Mouse (Mus musculus) myocyte (in vitro differentiated cells): ENCODE data around the gene Tead3. TPM values are rescaled to one million over a fixed set of nuclear protein-coding genes. Genes with fewer than 3 reads are reported as not detected.

Experiments
- H3K27me3 ChIP-seq: one replicate; pipeline ENCODE4 v1.6.1; 2011; ENCODE audit not compliant: control insufficient read depth, insufficient read depth, insufficient read length
- H3K36me3 ChIP-seq: one replicate; pipeline ENCODE4 v1.6.1; 2011; ENCODE audit not compliant: control insufficient read depth, insufficient read depth
- H3K4me2 ChIP-seq: one replicate; pipeline ENCODE4 v1.6.1; 2011; ENCODE audit warnings: low read depth, control low read depth
- H3K4me3 ChIP-seq: one replicate; pipeline ENCODE4 v1.5.1; 2011; ENCODE audit warnings: mild to moderate bottlenecking, control low read depth, moderate library complexity
- H3K79me2 ChIP-seq: one replicate; pipeline ENCODE4 v1.6.1; 2011; ENCODE audit not compliant: control insufficient read depth, insufficient read depth
- H3ac ChIP-seq: one replicate; pipeline ENCODE4 v1.6.1; 2011; ENCODE audit not compliant: control insufficient read depth, insufficient read length
- CEBPB ChIP-seq: IDR thresholded peaks from 2 replicates; pipeline ENCODE4 v1.6.1; 2011; ENCODE audit warnings: mild to moderate bottlenecking, moderate library complexity; ENCODE audit not compliant: poor library complexity, insufficient read depth, severe bottlenecking
- E2F4 ChIP-seq: IDR thresholded peaks from one replicate; pipeline ENCODE4 v1.6.1; 2011; ENCODE audit warnings: mild to moderate bottlenecking, control low read depth, moderate library complexity; ENCODE audit not compliant: insufficient read depth
- MAX ChIP-seq: IDR thresholded peaks from one replicate; pipeline ENCODE4 v1.6.1; 2011; ENCODE audit warnings: low read depth, mild to moderate bottlenecking, control low read depth
- MYOD1 ChIP-seq, 3 experiments: IDR thresholded peaks; one replicate each; pipeline ENCODE4 v1.6.1; 2011; ENCODE audit warnings: control low read depth in 2 of 3, low read depth in 2 of 3, mild to moderate bottlenecking in 2 of 3, moderate library complexity in 1 of 3; ENCODE audit not compliant: insufficient read length in 2 of 3, control insufficient read depth in 1 of 3
- MYOG ChIP-seq, 3 experiments: IDR thresholded peaks; one replicate each; pipeline ENCODE4 v1.6.1; 2011; ENCODE audit warnings: control low read depth in 2 of 3, low read depth in 2 of 3, mild to moderate bottlenecking in 2 of 3; ENCODE audit not compliant: insufficient read length in 2 of 3, control insufficient read depth in 1 of 3, insufficient read depth in 1 of 3
- POLR2A ChIP-seq: IDR thresholded peaks from one replicate; pipeline ENCODE4 v1.6.1; 2011; ENCODE audit warnings: low read depth, mild to moderate bottlenecking, control low read depth, moderate library complexity; ENCODE audit not compliant: insufficient read length
- POLR2AphosphoS2 ChIP-seq: IDR thresholded peaks from one replicate; pipeline ENCODE4 v1.6.1; 2011; ENCODE audit warnings: low read depth, control low read depth; ENCODE audit not compliant: insufficient read length
- REST ChIP-seq: IDR thresholded peaks from one replicate; pipeline ENCODE4 v1.6.1; 2011; ENCODE audit warnings: mild to moderate bottlenecking, control low read depth, moderate library complexity; ENCODE audit not compliant: insufficient read depth, insufficient read length
- SRF ChIP-seq: IDR thresholded peaks from one replicate; pipeline ENCODE4 v1.6.1; 2011; ENCODE audit warnings: low read depth; ENCODE audit not compliant: control insufficient read depth, insufficient read length
- TCF12 ChIP-seq: IDR thresholded peaks from one replicate; pipeline ENCODE4 v1.6.1; 2011; ENCODE audit warnings: mild to moderate bottlenecking, control low read depth; ENCODE audit not compliant: poor library complexity, insufficient read depth, severe bottlenecking
- TCF3 ChIP-seq: IDR thresholded peaks from one replicate; pipeline ENCODE4 v1.6.1; 2011; ENCODE audit warnings: low read depth, control low read depth; ENCODE audit not compliant: insufficient read length
- USF1 ChIP-seq: IDR thresholded peaks from one replicate; pipeline ENCODE4 v1.6.1; 2011; ENCODE audit warnings: low read depth, mild to moderate bottlenecking, control low read depth, moderate library complexity
- polyA plus RNA-seq: library from polyadenylated mRNA; unstranded; fragments of >200 nt; fragmentation: generic; extraction: Trizol; gene quantifications from one replicate; pipeline ENCODE4 v1.2.1, GENCODE M21; 2012; ENCODE audit warnings: missing spikeins

Tead3 gene
- polyA plus RNA-seq, 1 experiment = 20.1 TPM

GRCm38 (mm10) chr17:28388534-28388933 is 37.9 kb upstream of the Tead3 start:
- Histone ChIP-seq H3K4me3 (no peak overlapping the region), H3K4me2 (no peak overlapping the region), H3K79me2 (no peaks in the 10 kb centered on the region), H3K27me3 (no peaks in the 10 kb centered on the region), H3ac (no peak overlapping the region), H3K36me3 (no peaks in the 10 kb centered on the region)
- TF ChIP-seq MYOG (IDR thresholded peaks at IDR 0.05; ENCODE audit: control insufficient read depth in 1 of 3, insufficient read depth in 1 of 3, insufficient read length in 2 of 3, low read depth in 2 of 3) (peak in 2 of 3 experiments; percentile 78 to 79), POLR2AphosphoS2 (no peak), REST (no peak), MYOD1 (IDR thresholded peaks at IDR 0.05; ENCODE audit: control insufficient read depth in 1 of 3, insufficient read length in 2 of 3, low read depth in 2 of 3) (peak in 2 of 3 experiments; percentile 93 to 96), TCF12 (peak; percentile 84), USF1 (no peak), CEBPB (no peak), POLR2A (no peak), TCF3 (peak; percentile 93)

- no peak overlapping the region for H3K4me2 ChIP-seq
- H3K4me3 ChIP-seq = no peak overlapping the region
- TF ChIP-seq TCF3 = no peak
- H3ac ChIP-seq = no peak overlapping the region
- H3K27me3 ChIP-seq = no peaks in the 10 kb centered on the region
- no peaks in the 10 kb centered on the region for H3K36me3 ChIP-seq
- H3K79me2 ChIP-seq = no peaks in the 10 kb centered on the region
Observed at GRCm38 (mm10) chr17:28386150-28386905, 35.7 kb upstream of the Tead3 start.

- TF ChIP-seq TCF3 = no peak
- no peak for TF ChIP-seq POLR2AphosphoS2
- no peak for TF ChIP-seq REST
- TF ChIP-seq E2F4 = no peak
- no peak for TF ChIP-seq MYOD1 (IDR thresholded peaks at IDR 0.05; ENCODE audit: control insufficient read depth in 1 of 3, insufficient read length in 2 of 3, low read depth in 2 of 3)
- no peak for TF ChIP-seq TCF12
- TF ChIP-seq MAX = no peak
- TF ChIP-seq MYOG (IDR thresholded peaks at IDR 0.05; ENCODE audit: control insufficient read depth in 1 of 3, insufficient read depth in 1 of 3, insufficient read length in 2 of 3, low read depth in 2 of 3) = no peak
- H3K79me2 ChIP-seq = no peaks in the 10 kb centered on the region
- H3K36me3 ChIP-seq = no peaks in the 10 kb centered on the region
- H3K4me3 ChIP-seq = no peak overlapping the region
- H3ac ChIP-seq = no peak overlapping the region
- H3K4me2 ChIP-seq = no peak overlapping the region
- H3K27me3 ChIP-seq = no peaks in the 10 kb centered on the region
Observed at GRCm38 (mm10) chr17:28384298-28384697, 33.7 kb upstream of the Tead3 start.

GRCm38 (mm10) chr17:28380255-28380654 is 29.6 kb upstream of the Tead3 start:
- no peaks in the 10 kb centered on the region for H3K79me2 ChIP-seq
- H3K36me3 ChIP-seq = no peaks in the 10 kb centered on the region
- H3K27me3 ChIP-seq = no peaks in the 10 kb centered on the region
- H3K4me2 ChIP-seq = no peak overlapping the region
- no peak overlapping the region for H3ac ChIP-seq
- H3K4me3 ChIP-seq = no peak overlapping the region
- TF ChIP-seq MAX (no peak), SRF (no peak), E2F4 (no peak), TCF12 (no peak), CEBPB (no peak), MYOD1 (IDR thresholded peaks at IDR 0.05; ENCODE audit: control insufficient read depth in 1 of 3, insufficient read length in 2 of 3, low read depth in 2 of 3) (no peak), POLR2AphosphoS2 (no peak), REST (no peak), POLR2A (no peak), USF1 (no peak), TCF3 (no peak), MYOG (IDR thresholded peaks at IDR 0.05; ENCODE audit: control insufficient read depth in 1 of 3, insufficient read depth in 1 of 3, insufficient read length in 2 of 3, low read depth in 2 of 3) (no peak)

GRCm38 (mm10) chr17:28375592-28376061 is 25.0 kb upstream of the Tead3 start:
- TF ChIP-seq SRF (no peak), MYOD1 (IDR thresholded peaks at IDR 0.05; ENCODE audit: control insufficient read depth in 1 of 3, insufficient read length in 2 of 3, low read depth in 2 of 3) (no peak), E2F4 (no peak), TCF3 (no peak), POLR2AphosphoS2 (no peak), POLR2A (no peak), USF1 (no peak), TCF12 (no peak), MAX (no peak), REST (no peak), CEBPB (no peak), MYOG (IDR thresholded peaks at IDR 0.05; ENCODE audit: control insufficient read depth in 1 of 3, insufficient read depth in 1 of 3, insufficient read length in 2 of 3, low read depth in 2 of 3) (no peak)
- H3K4me3 ChIP-seq = no peak overlapping the region
- no peak overlapping the region for H3ac ChIP-seq
- no peaks in the 10 kb centered on the region for H3K27me3 ChIP-seq
- no peak overlapping the region for H3K4me2 ChIP-seq
- H3K36me3 ChIP-seq = no peaks in the 10 kb centered on the region
- no peaks in the 10 kb centered on the region for H3K79me2 ChIP-seq
